13 mouse cellular contexts compared by ENCODE assay signal in the genomic region with DNA sequence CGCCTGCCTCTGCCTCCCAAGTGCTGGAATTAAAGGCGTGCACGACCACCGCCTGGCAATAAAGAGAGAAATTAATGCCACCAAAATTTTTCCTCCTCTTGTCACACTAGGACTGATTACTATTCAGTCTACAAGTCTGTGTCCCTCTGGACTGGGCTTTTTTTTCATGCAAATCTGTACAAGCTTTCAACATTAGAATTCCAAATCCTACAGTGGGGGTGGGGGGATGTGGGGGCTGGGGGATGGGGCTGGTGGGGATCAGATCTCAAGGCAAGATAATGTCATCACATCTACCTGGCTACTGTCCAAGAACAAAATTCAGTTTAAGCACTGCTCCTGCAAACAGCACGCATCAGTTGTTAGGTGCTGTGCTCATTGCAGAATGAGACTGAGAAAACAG.
"Had no signal": no experiment of that assay in that cellular context is flagged by ENCODE, and none has a peak within 500 bp of the region (broad histone marks: within the 10 kb centered on the region; RNA-seq: fewer than 3 reads in every experiment).

No protein-coding gene starts in this region.

- H3K27ac ChIP-seq: kidney, embryonic 15.5 days; left cerebral cortex, adult 2 months; liver, embryonic 14.5 days; neural tube, embryonic 12.5 days had no signal

- H3K36me3 ChIP-seq: kidney, embryonic 15.5 days; neural tube, embryonic 12.5 days had no signal

- H3K9ac ChIP-seq: kidney, embryonic 15.5 days; liver, embryonic 14.5 days; neural tube, embryonic 12.5 days had no signal

- H3K4me2 ChIP-seq: kidney, embryonic 15.5 days; neural tube, embryonic 12.5 days had no signal

- H3K4me1 ChIP-seq: neural tube, embryonic 12.5 days had no signal

- H3K4me3 ChIP-seq: kidney, embryonic 15.5 days; left cerebral cortex, adult 2 months; megakaryocyte, embryonic 14.5 days; neural tube, embryonic 12.5 days had no signal

- H3K9me3 ChIP-seq: kidney, embryonic 15.5 days; megakaryocyte, embryonic 14.5 days; neural tube, embryonic 12.5 days had no signal

- H3K27me3 ChIP-seq: kidney, embryonic 15.5 days; megakaryocyte, embryonic 14.5 days; neural tube, embryonic 12.5 days had no signal

- DNase-seq: kidney, adult 2 months; kidney, postnatal 14 days; liver; lung, adult 18-20 months; lung, postnatal 36 days; spleen, adult 18-20 months; thymus, adult 18-20 months; thymus, postnatal 14 days had no signal
